Mouse (Mus musculus): Measurements from ENCODE around the gene 1700019N19Rik.

1700019N19Rik gene

GRCm38 (mm10) chr19:58794284-58794683, at the start of gene 1700019N19Rik:
TSS of gene 1700019N19Rik (minus strand) at chr19:58794461.
- no peak for DNase-seq (ENCODE audit: extremely low spot score, low spot score)

- DNase-seq (ENCODE audit: extremely low spot score, low spot score): no peak
Measured at GRCm38 (mm10) chr19:58843606-58844005, 49.3 kb upstream of the 1700019N19Rik start.

- DNase-seq (ENCODE audit: extremely low spot score, low spot score): no peak
Measured at GRCm38 (mm10) chr19:58840721-58841271, 46.5 kb upstream of the 1700019N19Rik start.

- no peak for DNase-seq (ENCODE audit: extremely low spot score, low spot score)
Measured at GRCm38 (mm10) chr19:58839806-58840205, 45.5 kb upstream of the 1700019N19Rik start.

GRCm38 (mm10) chr19:58839345-58839744, 45.1 kb upstream of the 1700019N19Rik start:
- DNase-seq (ENCODE audit: extremely low spot score, low spot score): no peak

GRCm38 (mm10) chr19:58838706-58839105, 44.4 kb upstream of the 1700019N19Rik start:
- no peak for DNase-seq (ENCODE audit: extremely low spot score, low spot score)

- no peak for DNase-seq (ENCODE audit: extremely low spot score, low spot score)
Measured at GRCm38 (mm10) chr19:58833639-58834180, 39.4 kb upstream of the 1700019N19Rik start.

GRCm38 (mm10) chr19:58832988-58833387, 38.7 kb upstream of the 1700019N19Rik start:
- DNase-seq (ENCODE audit: extremely low spot score, low spot score): no peak

GRCm38 (mm10) chr19:58831280-58831922, 37.1 kb upstream of the 1700019N19Rik start:
- DNase-seq (ENCODE audit: extremely low spot score, low spot score): no peak

GRCm38 (mm10) chr19:58830182-58830581, 35.9 kb upstream of the 1700019N19Rik start:
- DNase-seq (ENCODE audit: extremely low spot score, low spot score): no peak

GRCm38 (mm10) chr19:58829575-58829974, 35.3 kb upstream of the 1700019N19Rik start:
- no peak for DNase-seq (ENCODE audit: extremely low spot score, low spot score)

- DNase-seq (ENCODE audit: extremely low spot score, low spot score): no peak
Measured at GRCm38 (mm10) chr19:58827656-58828055, 33.4 kb upstream of the 1700019N19Rik start.

GRCm38 (mm10) chr19:58824316-58824715, 30.1 kb upstream of the 1700019N19Rik start:
- no peak for DNase-seq (ENCODE audit: extremely low spot score, low spot score)

GRCm38 (mm10) chr19:58823301-58823700, 29.0 kb upstream of the 1700019N19Rik start:
- DNase-seq (ENCODE audit: extremely low spot score, low spot score): no peak

- DNase-seq (ENCODE audit: extremely low spot score, low spot score): no peak
Measured at GRCm38 (mm10) chr19:58822454-58823200, 28.4 kb upstream of the 1700019N19Rik start.

- no peak for DNase-seq (ENCODE audit: extremely low spot score, low spot score)
Measured at GRCm38 (mm10) chr19:58818571-58819415, 24.5 kb upstream of the 1700019N19Rik start.

GRCm38 (mm10) chr19:58817398-58817797, 23.1 kb upstream of the 1700019N19Rik start:
- no peak for DNase-seq (ENCODE audit: extremely low spot score, low spot score)

- DNase-seq (ENCODE audit: extremely low spot score, low spot score): no peak
Measured at GRCm38 (mm10) chr19:58816453-58817041, 22.3 kb upstream of the 1700019N19Rik start.

- no peak for DNase-seq (ENCODE audit: extremely low spot score, low spot score)
Measured at GRCm38 (mm10) chr19:58815179-58815922, 21.1 kb upstream of the 1700019N19Rik start.

GRCm38 (mm10) chr19:58810536-58810935, 16.3 kb upstream of the 1700019N19Rik start:
- no peak for DNase-seq (ENCODE audit: extremely low spot score, low spot score)

Data from neural tube, embryonic 10.5 days (tissue).